Mouse (Mus musculus): ENCODE data around the gene L3mbtl4.

DNA sequence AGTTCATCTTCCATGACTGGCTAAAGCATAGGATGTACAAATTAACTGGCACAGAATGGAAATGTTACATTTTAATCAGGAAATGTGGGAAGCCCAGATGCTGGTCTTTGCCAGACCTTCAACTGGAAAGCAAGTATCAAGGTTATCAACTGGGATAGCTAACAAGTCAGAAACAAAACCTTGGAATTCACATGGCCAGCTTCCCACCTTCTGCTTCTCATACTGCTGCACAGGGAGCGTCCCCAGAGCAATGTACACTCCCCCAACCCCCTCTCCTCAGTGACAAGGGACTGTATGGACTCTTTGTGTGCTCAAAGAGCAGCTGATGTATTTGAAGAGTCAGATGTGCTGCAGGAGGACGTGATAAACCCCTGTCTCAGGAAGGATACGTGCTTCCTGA, 49.0 kb downstream of the L3mbtl4 start:
- no peak for TF ChIP-seq CTCF (IDR thresholded peaks at IDR 0.05; ENCODE audit: borderline replicate concordance, insufficient read depth, low read length)
- TF ChIP-seq POLR2A (IDR thresholded peaks at IDR 0.05; ENCODE audit: low read depth, low read length) = no peak

All from embryonic fibroblast, embryonic 13.5 days (primary cell).